Mouse (Mus musculus): ENCODE data around the gene Tapbp. TPM values are rescaled to one million over a fixed set of nuclear protein-coding genes. Genes with fewer than 3 reads are reported as not detected.

The Tapbp gene
- polyA plus RNA-seq, 1 experiment from 2014 or later: 47.9 TPM

GRCm38 (mm10) chr17:33924577-33925283 lies 9.0 kb downstream of the Tapbp start:
- 86% methylated on average over 10 of the region's 10 CpGs for WGBS

GRCm38 (mm10) chr17:33925406-33926116 lies 9.9 kb downstream of the Tapbp start:
- H3K4me3 ChIP-seq (ENCODE audit: low read depth, low read length): no peak overlapping the region
- H3K9ac ChIP-seq (replicated peaks; ENCODE audit: low read depth, low read length): no peak overlapping the region
- WGBS: 83% methylated on average over 21 of the region's 21 CpGs
- no peak for ATAC-seq (ENCODE audit: insufficient number of reproducible peaks, insufficient read depth, low FRiP score, low read depth)
- 0 out of 2 replicates have a peak, but pooled peaks cover 3% of the 10 kb centered on the region for H3K36me3 ChIP-seq (ENCODE audit: control insufficient read depth, insufficient read depth, low read length)
- no peaks in the 10 kb centered on the region for H3K27me3 ChIP-seq (ENCODE audit: control insufficient read depth, insufficient read depth, low read length)
- no peak overlapping the region for H3K27ac ChIP-seq (ENCODE audit: low read length)
- peaks cover 4% of the 10 kb centered on the region for H3K4me1 ChIP-seq (ENCODE audit: control insufficient read depth, insufficient read depth, low read length)
- H3K4me2 ChIP-seq (replicated peaks; ENCODE audit: low read depth, low read length): no peak overlapping the region
- no peaks in the 10 kb centered on the region for H3K9me3 ChIP-seq (ENCODE audit: control insufficient read depth, low read depth, low read length)

More at GRCm38 (mm10) chr17:33924577-33925283, 9.0 kb downstream of the Tapbp start:
- Histone ChIP-seq H3K4me2 (replicated peaks; ENCODE audit: low read depth, low read length) (no peak overlapping the region), H3K9ac (replicated peaks; ENCODE audit: low read depth, low read length) (no peak overlapping the region), H3K27ac (ENCODE audit: low read length) (no peak overlapping the region), H3K4me1 (ENCODE audit: control insufficient read depth, insufficient read depth, low read length) (peaks cover 4% of the 10 kb centered on the region), H3K36me3 (ENCODE audit: control insufficient read depth, insufficient read depth, low read length) (0 out of 2 replicates have a peak, but pooled peaks cover 3% of the 10 kb centered on the region), H3K4me3 (ENCODE audit: low read depth, low read length) (no peak overlapping the region), H3K27me3 (ENCODE audit: control insufficient read depth, insufficient read depth, low read length) (no peaks in the 10 kb centered on the region), H3K9me3 (ENCODE audit: control insufficient read depth, low read depth, low read length) (no peaks in the 10 kb centered on the region)
- no peak for ATAC-seq (ENCODE audit: insufficient number of reproducible peaks, insufficient read depth, low FRiP score, low read depth)

- Histone ChIP-seq H3K27me3 (ENCODE audit: control insufficient read depth, insufficient read depth, low read length) (no peaks in the 10 kb centered on the region), H3K36me3 (ENCODE audit: control insufficient read depth, insufficient read depth, low read length) (0 out of 2 replicates have a peak, but pooled peaks cover 3% of the 10 kb centered on the region), H3K9me3 (ENCODE audit: control insufficient read depth, low read depth, low read length) (no peaks in the 10 kb centered on the region), H3K4me3 (ENCODE audit: low read depth, low read length) (no peak overlapping the region), H3K4me1 (ENCODE audit: control insufficient read depth, insufficient read depth, low read length) (peaks cover 11% of the 10 kb centered on the region), H3K4me2 (replicated peaks; ENCODE audit: low read depth, low read length) (no peak overlapping the region), H3K27ac (ENCODE audit: low read length) (no peak overlapping the region), H3K9ac (replicated peaks; ENCODE audit: low read depth, low read length) (no peak overlapping the region)
- 79% methylated on average over 17 of the region's 17 CpGs for WGBS
- no peak for ATAC-seq (ENCODE audit: insufficient number of reproducible peaks, insufficient read depth, low FRiP score, low read depth)
Observed at GRCm38 (mm10) chr17:33926207-33926932, 10.7 kb downstream of the Tapbp start.

- Histone ChIP-seq H3K36me3 (ENCODE audit: control insufficient read depth, insufficient read depth, low read length) (peaks cover 4% of the 10 kb centered on the region), H3K4me3 (ENCODE audit: low read depth, low read length) (peak overlapping the region; percentile 94), H3K9me3 (ENCODE audit: control insufficient read depth, low read depth, low read length) (no peaks in the 10 kb centered on the region), H3K4me1 (ENCODE audit: control insufficient read depth, insufficient read depth, low read length) (peaks cover 12% of the 10 kb centered on the region), H3K27me3 (ENCODE audit: control insufficient read depth, insufficient read depth, low read length) (no peaks in the 10 kb centered on the region), H3K9ac (replicated peaks; ENCODE audit: low read depth, low read length) (peak overlapping the region; percentile 77), H3K4me2 (replicated peaks; ENCODE audit: low read depth, low read length) (peak overlapping the region; percentile 98), H3K27ac (ENCODE audit: low read length) (no peak overlapping the region)
- no peak for ATAC-seq (ENCODE audit: insufficient number of reproducible peaks, insufficient read depth, low FRiP score, low read depth)
- WGBS: 61% methylated on average over 21 of the region's 21 CpGs
Observed at GRCm38 (mm10) chr17:33928251-33928947, 12.7 kb downstream of the Tapbp start.

- Histone ChIP-seq H3K4me3 (ENCODE audit: low read depth, low read length) (peak within 1 kb of the TSS; percentile 94), H3K9me3 (ENCODE audit: control insufficient read depth, low read depth, low read length) (no peaks in the 10 kb centered on the region), H3K4me2 (replicated peaks; ENCODE audit: low read depth, low read length) (peak within 1 kb of the TSS; percentile 98), H3K4me1 (ENCODE audit: control insufficient read depth, insufficient read depth, low read length) (peaks cover 12% of the 10 kb centered on the region), H3K36me3 (ENCODE audit: control insufficient read depth, insufficient read depth, low read length) (peaks cover 7% of the 10 kb centered on the region), H3K27ac (ENCODE audit: low read length) (peak within 1 kb of the TSS; percentile 95), H3K27me3 (ENCODE audit: control insufficient read depth, insufficient read depth, low read length) (no peaks in the 10 kb centered on the region), H3K9ac (replicated peaks; ENCODE audit: low read depth, low read length) (peak within 1 kb of the TSS; percentile 87)
- ATAC-seq (ENCODE audit: insufficient number of reproducible peaks, insufficient read depth, low FRiP score, low read depth): peak; percentile 84
- under 1% methylated on average over 71 of the region's 80 CpGs for WGBS
Observed at GRCm38 (mm10) chr17:33929371-33930279, 13.9 kb downstream of the Tapbp start, which contains the start of gene Rgl2. Gene Rgl2 (plus strand): TSS chr17:33929543.

- H3K9ac ChIP-seq (replicated peaks; ENCODE audit: low read depth, low read length): peak overlapping the region; percentile 87
- H3K4me3 ChIP-seq (ENCODE audit: low read depth, low read length): peak overlapping the region; percentile 94
- WGBS: 1% methylated on average over 44 of the region's 45 CpGs
- H3K4me1 ChIP-seq (ENCODE audit: control insufficient read depth, insufficient read depth, low read length): peaks cover 12% of the 10 kb centered on the region
- H3K27me3 ChIP-seq (ENCODE audit: control insufficient read depth, insufficient read depth, low read length): no peaks in the 10 kb centered on the region
- no peaks in the 10 kb centered on the region for H3K9me3 ChIP-seq (ENCODE audit: control insufficient read depth, low read depth, low read length)
- H3K27ac ChIP-seq (ENCODE audit: low read length): peak overlapping the region; percentile 95
- 0 out of 2 replicates have a peak, but pooled peaks have one; percentile 14 for ATAC-seq (ENCODE audit: insufficient number of reproducible peaks, insufficient read depth, low FRiP score, low read depth)
- H3K4me2 ChIP-seq (replicated peaks; ENCODE audit: low read depth, low read length): peak overlapping the region; percentile 98
- peaks cover 7% of the 10 kb centered on the region for H3K36me3 ChIP-seq (ENCODE audit: control insufficient read depth, insufficient read depth, low read length)
Observed at GRCm38 (mm10) chr17:33930280-33931158, 14.8 kb downstream of the Tapbp start.
